Mouse (Mus musculus) thymus, adult 2 months (tissue): Measurements from ENCODE around the gene Ptprg. TPM values are rescaled to one million over a fixed set of nuclear protein-coding genes. Genes with fewer than 3 reads are reported as not detected.

Experiments
- DNase-seq: peaks from one replicate; pipeline ENCODE4 v3.0.0; 2021
- H3K27ac ChIP-seq: fragments of 200-500 bp; 2 replicates; pipeline ENCODE4 v1.5.1; 2012; ENCODE audit warnings: low read length, control low read depth; ENCODE audit not compliant: control insufficient read depth, insufficient read depth
- H3K27me3 ChIP-seq: fragments of 200-500 bp; 2 replicates; pipeline ENCODE4 v1.6.1; 2012; ENCODE audit warnings: mild to moderate bottlenecking, low read length, moderate library complexity, mixed read lengths; ENCODE audit not compliant: control insufficient read depth, insufficient read depth
- H3K36me3 ChIP-seq: fragments of 200-500 bp; 2 replicates; pipeline ENCODE4 v1.6.1; 2012; ENCODE audit warnings: mild to moderate bottlenecking, low read length, moderate library complexity; ENCODE audit not compliant: control insufficient read depth, insufficient read depth
- H3K4me1 ChIP-seq: fragments of 200-500 bp; replicated peaks from 2 replicates; pipeline ENCODE4 v1.6.1; 2012; ENCODE audit warnings: low read length; ENCODE audit not compliant: control insufficient read depth, insufficient read depth
- H3K4me3 ChIP-seq: fragments of 200-500 bp; 2 replicates; pipeline ENCODE4 v1.5.1; 2012; ENCODE audit warnings: mild to moderate bottlenecking, low read length, control low read depth, moderate library complexity; ENCODE audit not compliant: control insufficient read depth, insufficient read depth
- CTCF ChIP-seq: fragments of 200-500 bp; IDR thresholded peaks from 2 replicates; pipeline ENCODE4 v1.5.1; 2012; ENCODE audit warnings: mild to moderate bottlenecking, control low read depth, low read length, moderate library complexity, borderline replicate concordance; ENCODE audit not compliant: control insufficient read depth, poor library complexity, insufficient read depth; ENCODE audit errors: extremely low read depth
- POLR2A ChIP-seq: fragments of 200-500 bp; IDR thresholded peaks from 2 replicates; pipeline ENCODE4 v1.6.1; 2012; ENCODE audit warnings: mild to moderate bottlenecking, low read length, control low read depth, moderate library complexity; ENCODE audit not compliant: control insufficient read depth, poor library complexity, insufficient read depth; ENCODE audit errors: extremely low read depth
- WGBS: fragments of 180-500 bp; shearing (Covaris S2); methylation state at CpG from one replicate; pipeline ENCODE4 v1.1.7; 2018; 5-methylcytosine and 5-hydroxymethylcytosine counted together
- polyA plus RNA-seq: library from polyadenylated mRNA; depleted of rRNA; stranded (reverse); fragments of >200 nt; gene quantifications from 2 replicates; pipeline ENCODE4 v1.2.3, GENCODE M21; 2012

Ptprg gene
- polyA plus RNA-seq, 1 experiment, result 12.3 TPM

GRCm38 (mm10) chr14:12029926-12030325 is 476.6 kb downstream of the Ptprg start:
- Histone ChIP-seq H3K4me1 (no peaks in the 10 kb centered on the region), H3K36me3 (no peaks in the 10 kb centered on the region), H3K27me3 (no peaks in the 10 kb centered on the region), H3K4me3 (no peak overlapping the region), H3K27ac (no peak overlapping the region)
- no peak for TF ChIP-seq POLR2A
- no peak for TF ChIP-seq CTCF
- DNase-seq, result no peak
- WGBS, result 70% methylated on average over 2 of the region's 2 CpGs

- Histone ChIP-seq H3K27me3 (no peaks in the 10 kb centered on the region), H3K4me3 (no peak overlapping the region), H3K4me1 (no peaks in the 10 kb centered on the region), H3K27ac (no peak overlapping the region), H3K36me3 (no peaks in the 10 kb centered on the region)
- DNase-seq, result no peak
- no peak for TF ChIP-seq POLR2A
- 92% methylated on average over 11 of the region's 11 CpGs for WGBS
These were observed 483.4 kb downstream of the Ptprg start for GRCm38 (mm10) chr14:12036530-12037283.

- Histone ChIP-seq H3K27me3 (no peaks in the 10 kb centered on the region), H3K27ac (no peak overlapping the region), H3K4me3 (no peak overlapping the region), H3K36me3 (no peaks in the 10 kb centered on the region), H3K4me1 (no peaks in the 10 kb centered on the region)
- no peak for DNase-seq
- WGBS, result 82% methylated on average over 3 of the region's 3 CpGs
- TF ChIP-seq CTCF (no peak), POLR2A (no peak)
These were observed 486.4 kb downstream of the Ptprg start for GRCm38 (mm10) chr14:12039743-12040142.

- Histone ChIP-seq H3K4me3 (no peak overlapping the region), H3K27me3 (no peaks in the 10 kb centered on the region), H3K4me1 (no peaks in the 10 kb centered on the region), H3K27ac (no peak overlapping the region), H3K36me3 (no peaks in the 10 kb centered on the region)
- WGBS, result 97% methylated on average over 6 of the region's 6 CpGs
- TF ChIP-seq POLR2A (no peak), CTCF (no peak)
- DNase-seq, result no peak
These were observed 488.2 kb downstream of the Ptprg start for GRCm38 (mm10) chr14:12041566-12041965.

GRCm38 (mm10) chr14:12046226-12046882 is 493.0 kb downstream of the Ptprg start:
- WGBS, result 96% methylated on average over 3 of the region's 3 CpGs
- no peaks in the 10 kb centered on the region for H3K27me3 ChIP-seq
- no peaks in the 10 kb centered on the region for H3K36me3 ChIP-seq
- TF ChIP-seq POLR2A, result no peak
- no peak for TF ChIP-seq CTCF
- DNase-seq, result no peak
- no peaks in the 10 kb centered on the region for H3K4me1 ChIP-seq
- no peak overlapping the region for H3K4me3 ChIP-seq
- H3K27ac ChIP-seq, result no peak overlapping the region

GRCm38 (mm10) chr14:12047637-12048036 is 494.3 kb downstream of the Ptprg start:
- H3K36me3 ChIP-seq, result no peaks in the 10 kb centered on the region
- H3K27ac ChIP-seq, result no peak overlapping the region
- H3K4me3 ChIP-seq, result no peak overlapping the region
- WGBS, result 94% methylated on average over 4 of the region's 4 CpGs
- no peaks in the 10 kb centered on the region for H3K4me1 ChIP-seq
- no peak for DNase-seq
- no peak for TF ChIP-seq POLR2A
- TF ChIP-seq CTCF, result no peak
- H3K27me3 ChIP-seq, result no peaks in the 10 kb centered on the region
